Mouse (Mus musculus) left cerebral cortex, postnatal 25 days (tissue): Measurements from ENCODE around the gene Angptl2. TPM values are rescaled to one million over a fixed set of nuclear protein-coding genes. Genes with fewer than 3 reads are reported as not detected.

Experiments used
- DNase-seq, 2 experiments: peaks; one replicate each; pipeline ENCODE4 v3.0.0; 2022; ENCODE audit warnings: low spot score in 2 of 2, mixed read lengths in 1 of 2
- intact Hi-C: fragments of 180-260 bp; cut with DNase I; formaldehyde crosslinking; loops from one replicate; pipeline ENCODE4 v1.15.1; 2025
- total RNA-seq, 2 experiments: library from RNA; stranded (reverse); gene quantifications; 2 replicates each; pipeline ENCODE4 v1.2.3; 2021

Gene Angptl2
- 1 to 10 TPM; 2.2 to 2.3 TPM for total RNA-seq

DNA sequence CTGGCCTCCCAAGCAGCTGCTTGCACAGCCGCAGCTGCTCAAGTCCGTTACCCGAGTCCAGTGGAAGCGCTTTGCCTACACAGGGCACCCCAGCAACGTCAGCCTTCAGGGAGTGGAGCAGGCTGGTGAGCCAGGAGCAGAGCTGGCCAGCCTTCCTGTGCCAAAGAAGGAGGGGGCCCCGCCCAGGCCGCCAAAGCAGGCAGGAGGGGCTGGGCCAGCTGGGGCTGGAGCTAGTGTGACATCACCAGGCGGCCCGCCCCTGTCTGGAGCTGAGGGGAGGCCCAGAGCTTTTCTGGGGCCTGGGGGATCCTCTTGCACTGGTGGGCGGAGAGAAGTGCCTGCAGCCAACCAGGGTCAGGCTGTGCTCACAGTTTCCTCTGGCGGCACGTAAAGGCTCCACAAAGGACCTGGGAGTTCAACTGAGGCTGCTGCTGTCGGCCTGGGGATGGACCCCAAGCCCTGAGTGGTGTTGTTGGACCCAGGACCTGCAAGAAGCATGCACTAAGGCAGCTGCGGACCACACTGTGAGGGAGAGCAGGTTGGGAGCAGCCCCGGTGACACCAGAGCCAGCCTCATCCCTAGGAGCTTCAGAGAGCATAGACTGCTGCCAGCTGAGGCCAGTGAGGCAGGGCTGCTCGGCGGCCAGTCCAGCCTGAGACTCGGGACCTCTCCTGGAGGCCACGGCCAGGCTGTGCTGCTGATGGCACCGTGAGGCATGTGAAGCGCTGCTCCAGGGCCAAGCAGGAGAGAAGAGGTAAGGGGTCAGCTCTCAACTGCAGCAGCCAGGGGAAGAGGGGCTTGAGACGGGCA is at the start of gene Angptl2:
Gene Angptl2 (plus strand): TSS at position 370 of the 810 bp plus-strand sequence.
- peak; percentile 61 to 78 for DNase-seq
- intact Hi-C loops: loop anchor here (5.0 kb wide), 2 partner anchors 51 to 131 kb away; no protein-coding TSS in a partner anchor

DNA sequence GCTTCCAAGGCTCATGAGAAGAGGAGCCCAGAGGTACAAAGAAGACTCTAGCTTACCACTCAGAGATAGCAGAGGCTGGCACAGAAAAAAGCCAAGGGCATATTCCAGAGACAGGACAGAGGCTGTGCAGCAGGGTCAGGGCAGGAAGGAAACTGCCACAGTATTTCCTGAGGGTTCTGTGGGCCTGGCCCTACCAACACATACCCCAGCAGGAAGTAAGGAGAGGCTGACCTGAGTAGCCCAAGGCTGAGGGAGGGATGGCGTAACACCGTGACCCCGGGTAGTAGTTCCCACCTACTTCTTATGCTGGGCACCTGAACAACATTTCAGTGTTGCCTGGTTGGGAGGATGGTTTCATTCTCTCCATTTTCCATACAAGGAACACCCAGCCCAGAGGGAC is 48.8 kb upstream of the Angptl2 start:
- intact Hi-C loops: no loop called here
- DNase-seq: no peak

DNA sequence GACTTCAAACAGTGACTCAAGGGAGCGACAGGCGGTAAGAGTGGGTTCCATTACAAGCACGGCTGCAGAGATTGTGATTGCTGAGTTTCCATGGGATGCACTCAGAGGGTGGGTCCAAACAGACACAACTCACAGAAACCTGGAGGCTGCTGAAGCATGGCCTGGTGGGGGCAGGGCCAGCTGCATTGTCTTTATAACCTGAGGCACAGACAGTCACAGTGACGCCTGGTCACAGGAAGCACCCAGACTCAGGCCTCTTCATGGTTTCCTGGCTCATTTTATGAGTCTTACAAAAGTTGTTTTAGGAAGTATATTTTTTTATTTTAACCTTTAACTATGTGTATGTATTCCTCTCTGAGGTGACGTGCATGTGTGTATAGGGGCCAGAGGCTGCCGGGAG is 46.4 kb upstream of the Angptl2 start:
- no peak for DNase-seq
- intact Hi-C loops: no loop called here

GRCm38 (mm10) chr2:33170777-33171565 is 44.9 kb upstream of the Angptl2 start:
- intact Hi-C loops: no loop called here
- no peak for DNase-seq

- intact Hi-C loops: no loop called here
- DNase-seq: no peak
Measured at GRCm38 (mm10) chr2:33173126-33173525, 42.7 kb upstream of the Angptl2 start.

- DNase-seq: no peak
- intact Hi-C loops: no loop called here
Measured at GRCm38 (mm10) chr2:33173686-33174085, 42.2 kb upstream of the Angptl2 start.

DNA sequence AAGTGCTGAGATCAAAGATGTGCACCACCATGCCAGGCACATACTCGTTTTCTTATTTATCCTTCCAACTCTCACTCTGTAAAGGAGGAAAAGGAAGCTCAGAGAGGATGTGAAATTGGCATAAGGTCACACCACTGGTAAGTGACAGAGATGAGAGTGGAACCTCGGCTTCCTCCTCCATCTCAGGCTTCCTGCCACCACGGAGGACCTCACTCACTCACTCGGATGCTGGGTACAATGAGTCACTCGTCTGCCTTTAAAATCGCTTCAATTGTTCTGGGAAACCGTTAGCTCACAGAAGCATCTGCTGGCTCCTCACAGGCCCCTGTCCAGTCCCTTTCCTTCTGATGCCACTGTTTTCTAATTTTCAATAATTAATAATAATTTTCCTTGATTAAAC is 39.4 kb upstream of the Angptl2 start:
- peak in 1 of 2 experiments; percentile 64 for DNase-seq

DNA sequence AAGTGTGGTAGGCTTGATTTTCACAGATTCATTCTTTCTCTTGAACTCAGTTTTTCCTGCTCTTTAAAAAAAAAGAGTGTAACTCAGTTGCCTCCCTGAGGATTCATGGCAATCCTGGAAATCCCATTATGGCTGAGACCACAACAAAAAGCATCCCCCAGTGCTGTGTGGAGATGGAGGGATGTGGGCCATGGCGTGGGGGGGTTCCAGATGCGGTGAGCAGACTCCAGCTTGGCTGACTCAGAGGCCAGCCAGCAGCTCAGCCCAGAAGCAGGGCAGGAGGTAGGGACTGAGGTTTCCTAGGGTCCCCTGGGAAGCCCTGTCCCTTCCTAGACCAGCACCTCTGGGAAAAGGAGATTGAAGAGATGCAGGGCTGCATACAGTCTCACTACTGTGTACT is 38.9 kb upstream of the Angptl2 start:
- no peak for DNase-seq

More for the DNA sequence above, 39.4 kb upstream of the Angptl2 start:
- intact Hi-C loops: no loop called here

GRCm38 (mm10) chr2:33177443-33178242 is 38.2 kb upstream of the Angptl2 start:
- intact Hi-C loops: no loop called here
- DNase-seq: no peak

More for the DNA sequence above, 38.9 kb upstream of the Angptl2 start:
- intact Hi-C loops: no loop called here

DNA sequence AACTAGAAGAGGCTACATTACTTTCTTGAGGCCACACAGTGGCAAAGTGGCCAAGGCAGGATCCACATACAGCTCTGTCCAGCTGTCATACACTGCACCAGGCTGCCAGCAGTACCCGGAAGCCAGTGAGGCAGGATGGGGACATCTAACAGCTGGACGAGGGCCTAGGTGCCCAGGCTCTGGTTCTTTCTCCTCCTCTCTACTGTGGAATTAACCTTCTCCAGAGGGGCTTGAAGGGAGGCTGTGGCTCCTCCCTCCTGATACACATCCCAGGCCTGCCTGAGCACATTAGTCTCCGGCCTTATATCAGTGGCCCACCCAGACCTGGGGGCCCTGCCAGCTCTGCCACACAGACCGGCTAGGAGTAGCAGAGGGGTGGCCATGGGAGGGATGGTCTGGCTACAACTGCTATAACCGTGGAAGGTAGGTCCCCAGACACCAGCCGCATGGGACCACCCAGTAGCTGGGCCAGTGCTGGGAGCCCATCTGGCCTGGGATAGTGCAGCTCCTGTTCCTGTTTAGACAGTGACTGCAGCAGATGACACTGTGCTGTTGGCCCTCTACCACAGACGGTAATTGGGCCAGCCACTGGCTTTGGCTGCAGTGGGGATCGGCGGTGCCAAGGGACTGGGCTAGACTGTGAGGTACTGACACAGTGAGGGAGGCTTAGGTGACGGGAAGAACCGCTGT is 37.5 kb upstream of the Angptl2 start:
- DNase-seq: peak in 1 of 2 experiments; percentile 44
- intact Hi-C loops: no loop called here

DNA sequence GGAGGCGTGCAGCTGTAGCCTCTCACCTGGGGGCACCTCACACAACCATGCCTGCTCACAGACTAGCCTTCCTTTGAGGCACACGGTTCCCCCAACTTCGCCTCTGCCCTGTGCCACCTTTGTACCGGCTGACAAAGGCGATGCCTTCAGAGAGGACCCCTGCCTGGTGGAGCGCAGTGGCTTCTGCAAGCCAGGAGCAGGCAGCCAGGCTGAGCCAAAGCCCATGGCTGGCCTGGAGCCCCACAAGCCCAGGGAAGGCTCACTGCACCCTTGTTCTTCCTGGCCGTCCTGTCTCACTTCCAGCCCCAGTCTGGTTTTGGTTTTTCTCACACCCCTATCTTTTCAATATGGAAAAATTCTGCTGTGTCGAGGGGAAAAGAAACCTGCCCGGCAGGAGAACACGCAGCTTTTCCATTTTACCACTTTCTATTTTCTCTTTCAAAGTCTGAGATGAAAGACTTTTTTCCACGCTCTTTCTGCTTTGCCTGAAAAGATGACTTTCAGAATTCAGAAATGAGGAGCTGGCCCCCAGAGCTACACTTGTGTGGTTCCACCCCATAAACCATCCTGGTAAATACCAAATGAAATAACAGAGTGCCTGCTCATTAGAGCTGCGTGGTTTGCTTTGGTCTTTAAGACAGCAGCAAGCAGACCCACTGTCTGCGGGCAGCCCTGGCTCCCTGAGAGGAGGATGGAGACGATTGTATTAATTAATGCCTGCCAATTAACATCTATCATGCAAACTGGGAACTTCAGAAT is 36.5 kb upstream of the Angptl2 start:
- intact Hi-C loops: no loop called here
- DNase-seq: no peak

DNA sequence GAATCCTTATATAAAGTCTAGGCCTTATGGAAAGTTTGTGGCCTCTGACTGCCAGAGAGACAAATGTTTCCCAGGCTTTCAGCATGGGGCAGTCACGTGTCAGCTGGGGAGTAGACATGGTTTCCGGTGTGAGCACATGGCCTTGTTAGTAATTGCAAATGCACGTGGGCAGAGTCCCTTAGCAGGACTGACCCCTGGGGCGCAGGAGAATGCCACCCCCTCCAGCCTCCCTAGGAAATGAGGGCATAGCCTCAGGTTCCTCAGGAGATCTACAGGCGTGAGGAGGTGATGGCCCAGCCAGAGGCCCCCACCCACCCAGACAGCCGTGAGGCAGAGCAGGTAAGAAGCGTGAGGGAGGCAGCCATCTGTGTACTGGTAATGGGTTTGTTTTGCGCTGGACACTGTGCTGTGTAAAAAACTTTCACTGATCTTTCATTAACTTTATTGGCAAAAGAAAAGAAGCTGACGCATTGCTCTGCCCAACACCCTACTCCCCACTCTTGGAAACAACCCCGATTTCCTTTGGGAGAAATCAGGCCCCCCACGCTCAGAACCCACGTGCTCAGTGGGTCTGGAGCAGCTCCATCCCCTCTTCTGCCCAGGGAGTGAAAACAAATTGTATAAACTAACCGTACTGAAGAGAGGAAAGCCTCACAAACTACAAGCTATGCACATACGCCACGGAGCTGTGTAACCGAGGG is 35.8 kb upstream of the Angptl2 start:
- DNase-seq: peak in 1 of 2 experiments; percentile 65
- intact Hi-C loops: no loop called here

- intact Hi-C loops: no loop called here
- no peak for DNase-seq
Measured at GRCm38 (mm10) chr2:33183321-33183720, 32.5 kb upstream of the Angptl2 start.

DNA sequence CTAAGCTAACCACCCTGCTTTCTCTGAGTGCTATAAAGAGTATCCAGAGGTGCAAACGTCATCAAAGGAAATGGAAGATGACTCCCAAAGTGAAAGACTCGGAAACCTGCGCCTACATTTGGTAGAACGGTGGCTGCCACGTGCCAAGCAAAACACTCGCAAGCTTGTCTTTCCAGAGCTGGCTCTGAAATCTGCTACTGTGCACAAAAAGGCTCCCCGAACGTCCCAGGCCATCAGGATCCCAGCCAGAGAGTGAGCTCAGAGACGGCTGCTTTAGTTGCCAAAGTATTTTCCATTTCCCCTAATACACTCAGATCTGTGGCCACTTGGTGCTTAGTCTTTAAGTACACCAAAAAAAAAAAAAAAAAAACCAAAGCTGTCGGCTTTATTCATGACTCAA is 31.2 kb upstream of the Angptl2 start:
- intact Hi-C loops: no loop called here
- peak in 1 of 2 experiments; percentile 55 for DNase-seq

- no peak for DNase-seq
- intact Hi-C loops: no loop called here
Measured at GRCm38 (mm10) chr2:33185258-33185657, 30.6 kb upstream of the Angptl2 start.

DNA sequence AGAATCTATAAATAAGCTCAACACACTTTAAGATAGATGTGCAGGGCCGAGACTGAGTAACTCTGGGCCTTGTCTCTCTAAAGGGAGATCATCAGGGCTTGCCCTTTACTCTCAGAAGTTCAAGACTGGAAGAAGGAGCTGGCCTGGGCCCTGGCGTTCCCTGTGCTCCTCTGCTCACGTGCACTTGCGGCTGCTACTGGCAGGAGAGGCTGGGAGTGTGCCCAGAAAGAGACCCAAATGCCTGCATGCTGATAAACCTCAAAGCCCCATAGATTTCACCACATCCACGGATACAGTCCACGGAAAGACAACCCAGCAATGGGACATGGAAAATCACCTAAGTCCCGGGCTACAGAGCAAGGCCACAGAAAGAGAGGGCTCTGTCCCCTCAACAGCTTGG is 29.4 kb upstream of the Angptl2 start:
- intact Hi-C loops: no loop called here
- DNase-seq: no peak

DNA sequence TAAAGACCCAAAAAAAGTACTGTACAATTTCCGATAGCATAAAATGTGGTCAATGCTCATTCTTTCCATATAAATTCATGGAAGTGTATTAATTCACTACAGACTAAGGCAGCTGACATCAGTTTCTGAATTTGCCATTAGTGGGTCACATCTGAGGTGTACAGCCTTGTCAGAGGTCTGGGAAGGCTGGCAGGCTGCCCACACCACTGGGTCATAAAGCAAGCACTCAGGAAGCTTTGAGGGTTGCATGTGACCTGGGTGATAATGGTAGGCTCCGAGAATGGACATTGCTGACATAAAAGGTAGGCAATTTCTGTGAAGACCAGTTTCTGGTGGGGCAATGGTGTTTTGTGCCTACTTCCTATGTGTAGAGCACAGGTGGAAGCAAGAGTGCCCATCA is 28.0 kb upstream of the Angptl2 start:
- intact Hi-C loops: no loop called here
- no peak for DNase-seq
